Mouse (Mus musculus) naive thymus-derived CD4-positive, alpha-beta T cell, adult 5 months (primary cell): ENCODE data around the gene Pcdh7. TPM values are rescaled to one million over a fixed set of nuclear protein-coding genes. Genes with fewer than 3 reads are reported as not detected.

ENCODE experiments used
- polyA plus RNA-seq: library from polyadenylated mRNA; unstranded; fragments of 100-300 nt; shearing (Covaris generic); gene quantifications from one replicate; pipeline ENCODE4 v1.2.1, GENCODE M21; 2017

Gene Pcdh7
- polyA plus RNA-seq = 0.14 TPM

GRCm38 (mm10) chr5:57717906-57718875 is at the start of gene Pcdh7:
TSS of gene Pcdh7 (plus strand) at chr5:57717967.

